Comparison of ENCODE assay signal across 8 mouse cellular contexts in the genomic region with DNA sequence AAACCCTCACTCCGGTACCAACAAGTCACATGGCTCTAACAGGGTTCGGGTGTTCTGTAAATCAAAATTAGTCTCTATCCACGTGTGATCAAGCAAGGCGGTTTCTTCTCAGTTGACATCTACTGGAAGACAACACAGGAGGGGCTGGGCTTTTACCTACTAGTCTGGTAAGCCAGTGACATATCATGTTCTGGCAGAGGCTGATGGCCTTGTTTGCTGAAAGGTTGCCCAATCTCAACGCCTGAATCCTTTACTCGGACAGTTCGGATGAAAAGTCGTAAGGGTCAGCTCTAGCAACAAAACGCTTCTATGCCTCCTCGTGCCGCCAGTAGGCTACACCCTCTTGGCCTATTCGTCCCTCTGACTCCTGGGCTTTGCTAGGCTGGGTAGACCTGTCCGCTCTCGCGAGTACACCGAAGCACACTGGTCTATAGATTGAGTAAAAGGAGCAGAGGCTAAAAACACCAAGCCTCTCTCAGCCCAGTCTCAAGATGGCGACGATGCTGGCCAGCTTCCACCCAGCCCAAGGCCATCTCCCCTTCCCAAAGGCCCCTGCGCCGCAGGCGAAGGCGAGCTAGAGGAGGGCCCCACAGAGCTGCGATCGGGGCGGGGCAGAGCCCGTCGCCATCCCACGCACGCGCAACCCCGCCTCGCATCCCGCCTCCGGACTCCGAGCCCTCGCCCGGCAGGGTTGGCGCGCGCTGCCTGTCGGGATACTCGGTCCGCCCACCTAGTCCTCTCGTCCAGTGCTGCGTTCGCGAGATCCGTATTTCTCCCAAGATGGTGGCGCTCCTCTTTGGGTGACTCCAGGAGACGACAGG. TPM values are rescaled to one million over a fixed set of nuclear protein-coding genes. Genes with fewer than 3 reads are reported as not detected.
DNase-seq lines count a peak whose midpoint lies in the region; ATAC-seq and TF ChIP-seq lines count a peak whose summit lies in the region.

Gene Ube3a, plus strand, starts transcription at position 706 of the 821 bp plus-strand sequence.

- no peak for TF ChIP-seq CTCF in G1E (IDR thresholded peaks at IDR 0.05; ENCODE audit: low read depth, low read length)
- no peak; the same call in 1 of the 2 replicates for TF ChIP-seq CTCF in layer of hippocampus, adult 2 months (conservative IDR thresholded peaks at IDR 0.05)
- peak; percentile 32; the same call in 1 of the 2 replicates for TF ChIP-seq CTCF in lung, embryonic 14.5 days (IDR thresholded peaks at IDR 0.05; ENCODE audit: low read depth)
- no peak for TF ChIP-seq CTCF in olfactory bulb, adult 2 months (IDR thresholded peaks at IDR 0.05; ENCODE audit: insufficient read depth, low read depth, low read length)

- H3K27ac ChIP-seq in forebrain, embryonic 16.5 days (ENCODE audit: low read length) = peak within 1 kb of the TSS; percentile 99
- peak within 1 kb of the TSS; percentile 99 for H3K27ac ChIP-seq in layer of hippocampus, adult 2 months
- H3K27ac ChIP-seq in lung, embryonic 14.5 days (ENCODE audit: low read depth) = peak within 1 kb of the TSS; percentile 98
- H3K27ac ChIP-seq in olfactory bulb, adult 2 months (ENCODE audit: insufficient read depth, low read depth, low read length) = peak within 1 kb of the TSS; percentile 95

- whole genome bisulfite sequencing in forebrain, embryonic 16.5 days = under 1% methylated on average over 50 of the region's 50 CpGs
- under 1% methylated on average over 50 of the region's 50 CpGs for whole genome bisulfite sequencing in lung, embryonic 14.5 days
- whole genome bisulfite sequencing in olfactory bulb, adult 2 months = under 1% methylated on average over 50 of the region's 50 CpGs

- intact Hi-C loops in heart, postnatal 36 days (cut with DNase I) = no loop called here

- H3K36me3 ChIP-seq in G1E (replicated peaks) = no peaks in the 10 kb centered on the region
- H3K36me3 ChIP-seq in forebrain, embryonic 16.5 days (ENCODE audit: control insufficient read depth, insufficient read depth) = no peaks in the 10 kb centered on the region
- H3K36me3 ChIP-seq in lung, embryonic 14.5 days (ENCODE audit: insufficient read depth) = no peaks in the 10 kb centered on the region

- H3K4me3 ChIP-seq in G1E (ENCODE audit: low read depth, low read length) = peak within 1 kb of the TSS; percentile 94
- peak within 1 kb of the TSS; percentile 87 for H3K4me3 ChIP-seq in forebrain, embryonic 16.5 days (replicated peaks; ENCODE audit: low read length)
- H3K4me3 ChIP-seq in layer of hippocampus, adult 2 months = peak within 1 kb of the TSS; percentile 89
- peak within 1 kb of the TSS; percentile 92 for H3K4me3 ChIP-seq in lung, embryonic 14.5 days (ENCODE audit: low read depth, low read length)
- H3K4me3 ChIP-seq in olfactory bulb, adult 2 months (ENCODE audit: insufficient read depth, low read depth, low read length) = peak within 1 kb of the TSS; percentile 98

- peaks cover 11% of the 10 kb centered on the region for H3K4me1 ChIP-seq in G1E (ENCODE audit: insufficient read depth, low read depth, low read length)
- H3K4me1 ChIP-seq in forebrain, embryonic 16.5 days (replicated peaks; ENCODE audit: control insufficient read depth, insufficient read depth, low read length) = peaks cover 12% of the 10 kb centered on the region
- no peaks in the 10 kb centered on the region for H3K4me1 ChIP-seq in lung, embryonic 14.5 days (ENCODE audit: insufficient read depth)
- H3K4me1 ChIP-seq in olfactory bulb, adult 2 months (ENCODE audit: control insufficient read depth, insufficient read depth, low read length) = no peaks in the 10 kb centered on the region

- H3K9ac ChIP-seq in forebrain, embryonic 16.5 days (replicated peaks; ENCODE audit: low read depth, low read length) = peak within 1 kb of the TSS; percentile 96
- H3K9ac ChIP-seq in lung, embryonic 14.5 days = peak within 1 kb of the TSS; percentile 97

- peak within 1 kb of the TSS; percentile 71 for H3K4me2 ChIP-seq in forebrain, embryonic 16.5 days (ENCODE audit: low read length)
- peak within 1 kb of the TSS; percentile 77 for H3K4me2 ChIP-seq in lung, embryonic 14.5 days

- H3K27me3 ChIP-seq in G1E (ENCODE audit: insufficient read depth, low read length) = no peaks in the 10 kb centered on the region
- H3K27me3 ChIP-seq in forebrain, embryonic 16.5 days (replicated peaks; ENCODE audit: control insufficient read depth, insufficient read depth, low read length) = no peaks in the 10 kb centered on the region
- no peaks in the 10 kb centered on the region for H3K27me3 ChIP-seq in lung, embryonic 14.5 days (ENCODE audit: insufficient read depth, low read length)

- ATAC-seq in G1E (ENCODE audit: extremely low read depth, insufficient number of reproducible peaks, low FRiP score, poor library complexity, severe bottlenecking) = peak; percentile 79
- ATAC-seq in forebrain, embryonic 16.5 days = peak; percentile 97
- ATAC-seq in lung, embryonic 14.5 days (ENCODE audit: insufficient read depth) = peak; percentile 99

- peak; percentile 84 for TF ChIP-seq POLR2A in olfactory bulb, adult 2 months (IDR thresholded peaks at IDR 0.05; ENCODE audit: insufficient read depth, low read depth, low read length)

- DNase-seq in G1E (ENCODE audit: low spot score) = peak; percentile 89
- DNase-seq in cerebellum, adult 18-20 months = peak; percentile 98 to 99
- peak; percentile 96 to 97 for DNase-seq in heart, postnatal 36 days
- peak; percentile 97 to 98 for DNase-seq in layer of hippocampus, adult 2 months (ENCODE audit: low spot score in 2 of 2)
- peak; percentile 98 for DNase-seq in lung, embryonic 14.5 days
- DNase-seq in thymus, postnatal 0 days (ENCODE audit: low spot score) = peak; percentile 95

- no peaks in the 10 kb centered on the region for H3K9me3 ChIP-seq in G1E (replicated peaks)
- H3K9me3 ChIP-seq in forebrain, embryonic 16.5 days (ENCODE audit: control insufficient read depth, low read length) = no peaks in the 10 kb centered on the region
- no peaks in the 10 kb centered on the region for H3K9me3 ChIP-seq in lung, embryonic 14.5 days (ENCODE audit: low read depth, low read length)

RNA-seq across cellular contexts. Expression of gene Ube3a, which starts in this region (rescaled TPM):
- total RNA-seq in G1E (2014; fragmentation: Nextera tagmentation) = 141 and 165 TPM in 2 replicates
- 114 and 121 TPM in 2 replicates for total RNA-seq in G1E (2017)
- 49.4 and 94.2 TPM in 2 replicates for polyA plus RNA-seq in G1E (2012)
- polyA plus RNA-seq in forebrain, embryonic 16.5 days (2015; fragmentation: Nextera tagmentation; extraction: Ambion mirVana) = 166 and 190 TPM in 2 replicates
- total RNA-seq in heart, postnatal 36 days (2021) = 100 to 1,000 TPM; 131 TPM
- 100 to 1,000 TPM; 143 to 145 TPM for total RNA-seq in layer of hippocampus, adult 2 months (2021)
- 118 and 123 TPM in 2 replicates for polyA plus RNA-seq in lung, embryonic 14.5 days (2014; fragmentation: Nextera tagmentation; extraction: Ambion mirVana)
- polyA plus RNA-seq in olfactory bulb, adult 2 months (2012; ENCODE audit: insufficient read depth, insufficient read length, low replicate concordance, missing spikeins) = 186 and 399 TPM in 2 replicates
- 147 and 154 TPM in 2 replicates for polyA plus RNA-seq in thymus, postnatal 0 days (2015; fragmentation: Nextera tagmentation; extraction: Ambion mirVana)

Comparison
In these comparisons a context has a peak if more than half of its experiments do, and no peak if none do; other contexts are left out.
1. Peak in every context shown above with its lines: DNase-seq, ATAC-seq, H3K4me3 ChIP-seq and H3K27ac ChIP-seq.